Mouse (Mus musculus) monocyte, adult 2 months (primary cell): ENCODE data around the gene Tubb4a.

ENCODE experiments used
- DNase-seq, 2 experiments: peaks; one replicate each; pipeline ENCODE4 v3.0.0; 2022; ENCODE audit warnings: low spot score in 2 of 2, low read depth in 1 of 2

The Tubb4a gene

GRCm38 (mm10) chr17:57104496-57104895 is 16.9 kb upstream of the Tubb4a start:
- no peak for DNase-seq

- DNase-seq: no peak
Observed at GRCm38 (mm10) chr17:57102276-57102675, 14.7 kb upstream of the Tubb4a start.

GRCm38 (mm10) chr17:57099629-57100325 is 12.2 kb upstream of the Tubb4a start:
- DNase-seq: no peak

DNA sequence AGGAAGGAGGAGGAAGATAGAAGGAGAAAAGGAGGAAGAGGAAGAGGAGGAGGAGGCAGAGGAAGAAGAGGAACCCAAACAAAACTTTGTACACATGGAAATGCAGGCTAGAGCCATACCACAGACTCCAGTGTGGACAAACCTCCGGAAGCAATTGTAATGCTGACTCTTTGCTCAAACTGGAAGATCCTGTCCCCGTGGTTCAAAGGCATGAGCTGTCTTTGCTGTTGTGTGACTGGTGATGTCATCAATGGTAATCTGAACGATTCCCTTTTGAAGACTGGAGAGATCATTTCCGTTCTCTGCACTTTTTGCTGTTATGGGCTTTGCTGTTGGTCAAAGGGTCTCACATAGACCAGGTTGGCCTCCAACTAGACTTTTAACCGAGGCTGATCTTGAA is 10.7 kb upstream of the Tubb4a start:
- DNase-seq: no peak

DNA sequence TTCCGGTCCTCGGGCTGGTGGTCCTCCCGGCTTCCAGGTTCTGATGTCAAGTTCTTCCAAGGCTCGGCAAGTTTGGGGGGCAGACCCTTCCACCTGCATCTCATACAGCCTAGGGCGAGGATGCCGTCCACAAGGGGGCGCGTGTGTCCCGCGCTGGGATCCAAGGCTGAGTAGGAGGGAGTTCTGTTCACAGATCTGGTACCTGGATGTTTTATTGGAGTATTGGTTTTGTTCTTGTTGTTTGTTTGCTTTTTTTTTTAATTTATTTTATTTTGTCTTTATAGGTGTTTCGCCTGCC is 9.0 kb upstream of the Tubb4a start:
- DNase-seq: peak; percentile 45 to 71

- peak in 1 of 2 experiments; percentile 55 for DNase-seq
Observed at GRCm38 (mm10) chr17:57095855-57096622, 8.5 kb upstream of the Tubb4a start.

- DNase-seq: no peak
Observed at GRCm38 (mm10) chr17:57094222-57094621, 6.6 kb upstream of the Tubb4a start.

GRCm38 (mm10) chr17:57085970-57086757 is 1.4 kb downstream of the Tubb4a start:
- DNase-seq: no peak

- DNase-seq: no peak
Observed at GRCm38 (mm10) chr17:57082481-57082880, 5.1 kb downstream of the Tubb4a start.

DNA sequence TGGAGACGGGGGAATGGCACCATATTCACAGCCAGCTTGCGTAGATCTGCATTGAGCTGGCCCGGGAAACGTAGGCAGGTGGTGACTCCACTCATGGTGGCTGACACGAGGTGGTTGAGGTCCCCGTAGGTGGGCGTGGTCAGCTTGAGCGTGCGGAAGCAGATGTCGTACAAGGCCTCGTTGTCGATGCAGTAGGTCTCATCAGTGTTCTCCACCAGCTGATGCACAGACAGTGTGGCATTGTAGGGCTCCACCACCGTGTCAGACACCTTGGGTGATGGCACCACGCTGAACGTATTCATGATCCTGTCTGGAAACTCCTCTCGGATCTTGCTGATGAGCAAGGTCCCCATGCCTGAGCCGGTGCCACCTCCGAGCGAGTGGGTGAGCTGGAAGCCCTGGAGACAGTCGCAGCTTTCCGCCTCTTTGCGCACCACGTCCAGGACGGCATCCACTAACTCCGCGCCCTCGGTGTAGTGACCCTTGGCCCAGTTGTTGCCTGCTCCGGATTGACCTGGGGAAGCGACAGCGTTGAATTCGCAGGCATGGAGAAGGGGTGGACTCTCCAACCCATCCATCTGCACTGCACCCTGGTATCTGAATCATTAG is 6.2 kb downstream of the Tubb4a start:
- DNase-seq: no peak

- DNase-seq: no peak
Observed at GRCm38 (mm10) chr17:57079919-57080318, 7.7 kb downstream of the Tubb4a start.

GRCm38 (mm10) chr17:57078336-57078735 is 9.2 kb downstream of the Tubb4a start, which contains the start of gene Dennd1c:
Dennd1c (minus strand) TSS chr17:57078514.
- DNase-seq: peak in 1 of 2 experiments; percentile 65

DNA sequence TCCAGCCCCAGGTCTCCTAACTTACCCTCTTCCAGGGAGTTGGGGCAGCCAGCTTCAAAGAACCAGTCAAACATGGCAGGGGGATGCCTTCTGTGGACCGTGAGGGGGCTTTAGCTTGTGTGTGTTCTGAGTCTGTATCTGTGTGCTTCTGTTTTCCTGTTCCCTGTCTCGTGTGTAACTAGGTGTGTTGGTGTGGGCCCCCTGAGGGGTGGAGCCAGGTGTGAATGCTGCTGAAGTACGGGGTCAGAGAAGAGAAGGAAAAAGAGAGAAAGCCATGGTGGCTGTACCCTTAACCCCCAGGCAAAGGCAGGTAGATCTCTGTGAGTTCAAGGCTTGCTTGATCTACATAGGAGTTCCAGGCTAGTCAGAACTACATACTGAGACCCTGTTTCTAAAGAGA is 10.7 kb downstream of the Tubb4a start:
- no peak for DNase-seq

GRCm38 (mm10) chr17:57070699-57071098 is 16.9 kb downstream of the Tubb4a start:
- no peak for DNase-seq

DNA sequence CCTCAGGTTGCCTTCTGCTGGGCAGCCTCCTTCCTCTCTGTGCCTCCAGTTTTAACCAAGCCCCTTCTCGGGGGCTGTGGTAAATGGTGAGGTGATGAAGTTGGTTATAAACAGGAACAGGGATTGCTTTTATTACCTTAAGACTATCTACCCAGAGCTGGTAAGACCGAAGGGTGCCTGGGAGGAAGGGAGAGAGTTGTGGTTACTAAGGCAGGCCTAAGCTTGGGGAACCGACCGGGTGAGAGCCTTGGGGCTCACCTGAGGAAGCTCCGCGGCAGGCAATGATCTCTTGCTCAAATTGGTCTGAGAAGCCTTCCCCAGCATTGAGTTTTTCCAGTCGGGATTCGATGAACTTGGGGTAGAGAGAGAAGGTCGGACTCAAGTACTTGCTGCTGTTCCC is 17.3 kb downstream of the Tubb4a start:
- no peak for DNase-seq

DNA sequence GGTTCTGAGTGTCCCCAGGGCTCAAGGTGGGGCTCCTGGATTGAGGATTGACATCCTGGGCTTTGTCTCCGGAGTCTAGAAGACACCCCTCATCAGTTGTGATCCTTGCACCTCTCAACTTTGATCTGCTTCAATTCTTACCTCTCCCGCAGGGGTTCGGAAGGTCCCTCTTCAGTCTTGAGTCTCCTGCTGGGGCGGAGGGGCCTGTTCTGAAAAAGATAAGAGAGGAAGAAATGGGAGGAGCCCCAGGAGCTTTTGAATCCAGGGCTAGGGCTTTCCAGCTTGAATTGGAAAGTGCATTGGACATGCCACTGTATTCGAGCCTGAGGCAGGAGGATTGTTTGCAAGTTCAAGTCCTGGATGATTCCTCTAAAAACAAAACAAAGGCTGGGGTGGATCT is 20.7 kb downstream of the Tubb4a start:
- no peak for DNase-seq

- no peak for DNase-seq
Observed at GRCm38 (mm10) chr17:57063031-57063430, 24.6 kb downstream of the Tubb4a start.

GRCm38 (mm10) chr17:57062548-57062947 is 25.0 kb downstream of the Tubb4a start:
- no peak for DNase-seq

GRCm38 (mm10) chr17:57062011-57062521 is 25.5 kb downstream of the Tubb4a start:
- no peak for DNase-seq

DNA sequence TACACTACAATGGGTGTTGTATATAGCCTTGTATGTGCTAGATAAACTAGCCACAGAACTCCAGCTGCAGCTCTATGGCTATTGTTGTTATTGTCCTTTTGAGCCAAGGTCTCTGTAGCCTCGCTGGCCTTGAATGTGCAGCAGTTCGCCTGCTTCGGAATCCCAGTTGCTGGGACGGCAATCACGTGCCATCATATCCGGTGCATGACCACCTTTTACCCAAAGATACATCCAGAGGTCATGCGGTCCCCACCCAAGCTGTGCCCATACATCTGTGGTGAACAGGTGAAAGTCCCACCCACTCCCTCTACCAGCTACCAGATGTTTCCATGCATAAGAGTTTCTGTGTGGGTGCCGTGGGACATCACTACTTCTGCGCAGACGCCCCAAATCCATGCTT is 26.5 kb downstream of the Tubb4a start:
- no peak for DNase-seq

- DNase-seq: peak; percentile 86 to 93
Observed at GRCm38 (mm10) chr17:57060231-57060801, 27.3 kb downstream of the Tubb4a start.
